Mouse (Mus musculus) natural killer cell, adult 2 months (primary cell): Measurements from ENCODE around the gene Htr7.

Source experiments
- DNase-seq, 2 experiments: peaks; one replicate each; pipeline ENCODE4 v3.0.0; 2022; ENCODE audit warnings: low spot score in 2 of 2

The Htr7 gene

DNA sequence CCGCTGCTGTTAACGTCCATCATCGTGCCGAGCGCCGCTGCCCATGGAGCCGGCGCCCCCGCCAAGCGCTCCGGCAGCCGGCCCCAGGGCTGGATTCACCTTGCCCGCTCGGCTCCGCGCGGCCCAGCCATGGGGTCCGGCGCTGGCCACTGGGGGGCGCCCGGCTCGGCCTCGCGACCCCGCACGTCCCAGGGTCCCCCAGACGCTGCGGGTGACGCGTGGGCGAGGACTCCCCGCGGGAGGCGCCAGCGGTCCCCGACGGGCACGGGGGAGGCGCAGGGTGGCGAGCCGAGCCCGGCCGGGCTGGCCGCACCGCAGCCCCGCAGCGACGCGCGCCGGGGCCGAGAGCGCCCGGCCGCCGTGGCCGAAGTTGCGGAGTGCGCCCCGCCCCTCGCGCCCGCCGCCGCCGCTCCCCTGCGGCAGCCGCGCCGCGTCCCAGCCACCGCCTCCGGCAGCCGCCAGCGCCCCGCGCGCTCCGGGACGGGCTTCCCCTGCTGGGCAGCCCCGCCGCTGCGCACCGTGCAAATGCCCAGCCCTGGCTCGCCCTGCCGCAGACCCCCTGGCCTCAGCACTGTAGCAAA lies at the start of gene Htr7:
TSS of gene Htr7 (minus strand) at position 277 of the 581 bp plus-strand sequence.
- no peak for DNase-seq

DNA sequence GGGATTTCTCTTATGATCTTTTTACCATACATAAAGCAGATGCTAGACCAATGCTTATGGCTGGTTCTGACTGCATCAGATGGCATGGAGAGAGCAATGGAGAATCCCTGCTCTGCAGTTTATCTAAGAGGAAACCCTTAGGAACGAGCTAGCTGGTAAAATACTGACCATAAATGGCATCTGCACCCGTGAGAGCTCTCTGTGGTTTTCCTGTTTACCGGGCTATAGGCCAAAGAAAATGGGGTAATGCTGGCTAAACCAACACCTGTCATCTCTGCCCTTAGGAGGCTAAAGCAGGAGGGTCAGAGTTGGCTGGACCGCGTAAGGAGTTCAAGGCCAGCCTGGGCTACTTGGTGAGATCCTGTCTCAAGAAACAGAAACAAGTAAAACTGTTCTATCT lies 46.6 kb upstream of the Htr7 start:
- no peak for DNase-seq

DNA sequence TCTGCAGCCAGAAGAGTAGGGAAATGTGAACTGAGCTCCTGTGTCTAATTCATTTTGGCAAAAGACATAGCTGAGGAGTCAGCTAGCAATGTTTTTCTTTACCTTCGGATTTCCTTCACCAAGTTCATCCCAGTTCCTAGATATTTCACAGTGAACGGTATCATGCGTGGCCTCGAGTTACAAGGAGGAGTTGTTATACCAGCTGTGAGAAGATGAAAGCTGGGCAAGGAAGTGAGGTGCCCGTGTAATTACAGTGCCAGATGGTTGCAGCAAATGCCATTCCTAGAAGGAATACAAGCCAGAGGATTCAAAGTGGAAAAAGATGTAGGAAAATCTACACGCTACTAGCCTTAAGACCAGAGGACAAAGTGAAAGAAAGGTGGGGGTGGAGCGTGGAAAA lies 41.6 kb upstream of the Htr7 start:
- no peak for DNase-seq

DNA sequence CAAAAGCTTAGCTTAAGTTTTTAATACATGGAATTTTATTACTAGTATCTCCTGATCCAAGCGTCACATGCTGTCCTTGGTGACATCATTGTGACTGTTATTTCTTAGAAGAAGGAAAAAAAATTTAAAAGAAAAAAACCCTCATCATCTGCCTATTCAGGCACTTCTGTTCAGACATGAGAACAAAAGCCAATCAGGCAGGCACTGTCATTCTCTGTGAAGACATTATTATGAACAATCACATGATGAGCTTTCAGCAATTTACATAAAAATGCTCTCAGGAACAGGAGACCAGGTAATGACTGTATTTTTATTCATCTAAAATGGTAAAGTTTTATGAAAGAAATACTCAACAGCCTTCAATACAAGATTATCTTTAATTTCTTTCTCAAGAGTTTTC lies 41.0 kb upstream of the Htr7 start:
- no peak for DNase-seq

DNA sequence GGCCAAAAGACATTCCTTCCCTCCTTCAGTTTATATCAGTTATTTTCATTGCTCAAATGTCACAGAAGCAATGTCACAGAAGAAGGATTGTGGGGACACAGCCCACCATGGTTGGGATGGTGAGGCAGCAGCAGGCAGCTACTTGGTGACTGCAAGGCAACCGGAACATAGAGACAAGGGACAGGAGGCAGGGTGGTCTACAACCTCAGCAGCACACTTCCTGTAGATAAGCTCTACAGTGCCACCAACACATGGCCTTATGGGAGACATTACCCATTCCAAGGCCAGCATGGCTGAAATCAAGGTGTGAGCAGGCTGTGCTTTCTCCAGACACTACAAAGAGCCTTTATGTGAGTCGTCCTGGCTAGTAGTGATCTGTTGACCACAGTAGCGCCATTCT lies 39.9 kb upstream of the Htr7 start:
- no peak for DNase-seq

DNA sequence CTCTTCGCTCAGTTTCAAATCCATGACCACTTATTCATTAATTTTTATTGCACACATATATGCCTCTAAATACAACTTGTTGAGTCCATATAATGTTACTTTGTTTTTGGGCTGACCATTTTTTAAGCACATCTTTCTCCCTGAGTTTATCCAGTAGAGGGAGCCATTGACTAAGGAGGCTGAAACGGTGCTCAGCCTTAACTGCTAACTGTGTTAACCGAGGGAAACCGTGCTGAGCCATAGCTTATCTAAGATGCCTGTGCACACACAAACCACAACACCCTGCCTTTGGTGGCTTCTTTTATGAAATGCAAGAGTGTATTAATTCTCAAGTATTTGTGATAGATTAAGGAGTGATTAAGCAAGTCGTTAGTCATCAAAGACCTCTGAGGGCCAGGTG lies 33.5 kb upstream of the Htr7 start:
- no peak for DNase-seq

DNA sequence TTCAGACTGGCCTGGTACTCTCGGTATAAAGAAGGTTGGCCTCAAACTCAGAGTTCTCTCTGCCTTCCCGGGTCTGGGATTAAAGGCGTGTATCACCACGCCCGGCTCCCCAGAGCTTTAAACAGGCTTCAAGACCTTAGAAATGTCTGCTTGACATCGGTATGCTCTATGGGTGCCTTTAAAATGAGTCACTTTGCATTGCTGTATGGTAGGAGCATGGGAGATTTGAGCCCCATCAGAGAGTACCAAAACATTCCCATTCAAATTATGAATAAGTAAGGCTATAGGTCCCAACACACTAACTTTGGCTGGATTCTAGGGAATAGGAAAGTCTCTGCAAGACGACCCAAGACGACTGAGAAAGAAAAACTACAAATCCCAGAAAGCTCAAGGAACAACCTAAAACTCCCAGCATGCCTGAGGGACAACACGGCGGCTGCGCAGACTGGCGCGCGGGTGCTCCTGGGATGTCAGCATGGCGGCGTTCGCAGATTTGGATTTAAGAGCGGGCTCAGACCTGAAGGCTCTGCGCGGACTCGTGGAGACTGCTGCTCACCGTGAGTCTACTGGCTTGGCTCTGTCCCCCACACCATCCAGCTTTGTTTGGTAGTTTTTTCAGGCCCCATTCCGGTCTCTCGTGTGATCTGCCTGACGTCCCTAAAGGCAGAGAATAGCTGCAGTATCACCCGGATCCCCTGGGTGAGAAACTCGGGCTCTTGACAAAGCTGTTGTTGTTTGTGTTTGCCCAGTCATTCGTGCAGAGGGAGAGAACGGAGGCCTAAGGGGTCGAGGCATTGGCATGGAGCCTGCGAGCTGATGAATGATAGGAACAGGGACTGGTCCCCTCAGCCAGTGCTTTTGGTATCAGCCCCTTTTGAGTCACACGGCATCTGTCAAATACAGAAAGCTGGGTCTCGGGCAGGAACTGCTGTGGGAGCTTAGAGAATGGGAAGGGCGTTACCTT lies 26.2 kb upstream of the Htr7 start, which contains the start of gene Rpp30:
TSS of gene Rpp30 (plus strand) at position 455 of the 964 bp plus-strand sequence.
- DNase-seq = peak; percentile 69 to 78

DNA sequence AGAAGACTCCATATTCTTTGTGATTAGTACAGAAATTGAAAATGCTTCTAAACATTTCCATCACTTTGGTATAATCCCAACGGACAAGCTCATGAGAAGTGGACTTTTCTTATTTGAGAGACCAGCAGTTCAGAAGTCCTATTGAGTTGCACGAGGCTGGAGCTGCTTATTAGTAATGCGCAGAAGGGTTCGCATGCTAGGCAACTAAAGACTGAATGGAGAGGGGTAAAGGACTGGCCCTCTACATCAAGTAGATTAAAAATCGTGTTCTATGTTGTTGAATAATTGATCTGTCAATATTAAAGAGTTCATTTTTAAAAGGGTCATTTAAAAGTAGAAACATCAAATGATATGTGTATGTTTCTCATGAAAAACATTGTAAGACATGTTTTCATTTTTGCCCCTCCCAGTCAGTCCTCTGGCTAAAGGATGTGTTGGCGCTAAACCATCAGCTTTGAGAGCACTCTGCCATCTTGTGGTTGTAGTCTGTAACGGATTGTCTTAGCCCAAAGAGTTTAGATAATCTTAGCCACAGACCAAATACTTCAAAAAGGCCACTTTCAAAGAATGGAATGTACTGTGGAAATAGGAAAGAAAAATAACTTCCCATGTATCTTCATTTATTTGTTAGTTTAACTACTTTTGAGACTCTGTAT lies 25.4 kb upstream of the Htr7 start:
- peak; percentile 23 to 41 for DNase-seq

DNA sequence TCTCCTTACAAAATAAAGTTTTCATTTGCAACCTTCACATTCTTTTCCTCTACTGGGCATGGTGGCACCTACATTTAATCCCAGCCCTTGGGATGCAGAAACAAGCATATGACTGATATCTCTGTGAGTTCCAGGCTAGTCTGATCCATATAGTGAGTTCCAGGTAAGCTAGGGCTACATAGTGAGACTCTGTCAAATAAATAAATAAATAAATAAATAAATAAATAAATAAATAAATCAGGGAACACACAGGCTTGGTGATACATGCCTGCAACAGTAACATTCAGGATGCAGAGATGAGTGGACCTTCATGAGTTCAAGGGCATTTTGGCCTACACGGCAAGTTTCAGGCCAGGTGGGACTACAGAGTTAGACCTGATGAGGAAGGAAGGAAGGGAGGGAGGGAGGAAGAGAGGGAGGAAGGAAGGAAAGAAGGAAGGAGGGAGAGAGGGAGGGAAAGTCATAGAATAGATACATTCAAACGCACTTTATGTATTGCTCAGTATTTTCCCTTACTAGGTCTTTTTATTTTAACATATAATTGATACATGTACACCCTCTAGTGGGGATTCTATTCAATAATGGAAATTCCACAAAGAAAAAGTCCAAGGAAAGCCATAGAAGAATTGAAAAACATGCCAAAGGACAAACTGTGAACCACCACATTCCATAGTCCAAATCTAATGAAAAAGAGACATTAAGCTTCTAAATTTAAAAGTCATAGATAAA lies 5.7 kb upstream of the Htr7 start:
- no peak for DNase-seq

DNA sequence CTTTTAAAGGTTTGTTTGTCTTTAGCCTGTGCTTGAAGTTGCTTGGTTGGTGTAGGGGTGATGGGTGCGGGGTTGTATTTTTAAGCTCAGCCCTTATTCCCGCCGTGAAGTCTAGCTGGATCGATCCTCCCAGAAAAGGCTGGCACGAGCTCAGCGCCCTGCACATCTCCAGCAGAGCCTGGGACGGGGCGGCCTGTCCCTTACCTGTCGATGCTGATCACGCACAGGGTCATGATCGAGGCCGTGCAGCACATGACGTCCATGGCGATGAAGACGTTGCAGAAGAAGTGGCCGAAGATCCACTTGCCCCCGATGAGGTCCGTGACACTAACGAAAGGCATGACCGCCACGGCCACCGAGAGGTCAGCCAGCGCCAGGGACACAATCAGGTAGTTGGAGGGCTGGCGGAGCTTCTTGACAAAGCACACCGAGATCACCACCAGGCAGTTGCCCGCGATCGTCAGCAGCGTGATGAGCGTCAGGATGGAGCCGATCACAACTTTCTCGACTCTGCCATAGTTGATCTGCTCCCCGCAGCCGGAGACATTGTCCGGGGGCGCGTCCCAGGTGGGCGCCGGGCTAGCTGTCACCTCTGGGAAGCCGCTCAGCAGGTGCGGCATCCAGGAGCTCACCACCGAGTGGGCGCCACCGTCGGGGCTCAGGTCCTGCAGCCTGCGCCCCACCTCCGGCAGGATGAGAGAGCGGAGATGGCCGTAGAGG lies 645 bp downstream of the Htr7 start:
- DNase-seq = no peak

DNA sequence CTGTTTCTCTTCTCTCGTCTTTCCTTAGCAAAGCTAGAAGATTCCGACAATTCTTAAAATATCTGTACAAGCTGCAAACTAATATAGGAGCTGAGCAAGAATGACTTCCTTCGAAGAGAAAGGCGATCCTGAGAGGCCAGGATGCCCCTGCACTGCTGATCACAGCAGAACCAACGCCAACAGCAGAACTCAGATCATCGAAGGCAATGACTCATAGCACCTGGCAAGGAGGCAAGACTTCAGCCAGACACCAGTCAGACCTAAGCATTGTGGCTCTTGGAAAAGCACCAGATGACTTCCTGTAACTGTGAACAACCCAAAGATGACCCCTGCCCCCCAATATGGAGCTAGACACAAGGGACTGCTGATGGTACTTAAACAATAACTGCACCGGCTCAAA lies 11.3 kb downstream of the Htr7 start:
- DNase-seq = no peak

DNA sequence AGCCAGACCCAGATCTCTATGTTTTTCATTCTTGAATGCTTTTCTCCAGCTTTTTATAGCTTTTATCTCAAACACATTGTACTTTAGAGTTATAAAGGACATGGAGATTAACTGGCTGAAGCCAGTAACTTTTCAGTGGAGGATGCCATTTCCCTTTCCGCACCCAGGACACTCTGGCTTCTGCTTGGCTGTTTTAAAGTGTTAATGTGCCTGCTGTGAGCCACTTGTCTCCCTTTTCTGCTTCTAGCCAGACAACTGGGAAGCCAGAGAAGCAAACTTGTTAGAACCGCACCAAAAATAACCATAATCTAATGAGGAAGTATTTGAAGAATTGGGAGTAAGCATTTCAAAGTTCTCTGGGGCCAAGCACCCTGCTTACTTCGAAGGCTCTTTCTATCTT lies 42.5 kb downstream of the Htr7 start:
- DNase-seq = no peak

DNA sequence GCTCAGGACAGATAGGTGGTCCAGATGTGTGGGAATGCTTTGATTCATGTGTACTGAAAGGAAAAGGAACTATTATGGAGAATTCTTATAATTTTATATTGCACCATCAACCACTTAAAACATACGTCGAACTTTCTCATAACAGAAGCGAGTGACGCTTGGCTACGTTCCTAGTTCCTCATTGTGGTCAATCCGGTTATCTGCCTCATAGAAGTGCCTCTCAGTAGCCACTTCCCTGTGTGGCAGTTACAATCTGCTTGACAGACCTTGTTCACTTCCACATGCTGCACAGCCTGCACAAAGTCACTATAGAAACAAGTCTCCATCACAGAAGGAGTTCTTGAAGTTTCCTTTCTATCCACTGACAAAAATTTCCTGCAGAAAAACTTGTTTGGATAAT lies 51.0 kb downstream of the Htr7 start:
- DNase-seq = peak in 1 of 2 experiments; percentile 56

DNA sequence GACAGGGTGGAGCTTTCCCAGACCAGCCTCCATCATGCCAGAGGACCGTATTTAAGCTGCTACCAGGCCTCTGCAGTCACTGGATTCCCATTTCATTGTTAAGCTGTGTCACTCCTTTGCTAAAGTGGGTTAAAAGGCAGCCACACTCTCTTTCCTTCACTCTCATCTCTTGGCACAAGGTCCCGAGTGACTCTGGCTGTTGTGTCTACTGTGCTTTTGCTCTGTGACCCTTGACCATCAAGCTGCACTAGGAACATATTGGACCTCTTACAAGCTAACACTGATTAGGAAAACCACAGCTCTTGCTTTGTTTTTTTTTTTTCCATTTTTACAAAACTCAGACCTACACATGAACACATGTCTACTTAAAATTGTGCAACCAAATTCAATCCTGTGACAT lies 52.3 kb downstream of the Htr7 start:
- no peak for DNase-seq

DNA sequence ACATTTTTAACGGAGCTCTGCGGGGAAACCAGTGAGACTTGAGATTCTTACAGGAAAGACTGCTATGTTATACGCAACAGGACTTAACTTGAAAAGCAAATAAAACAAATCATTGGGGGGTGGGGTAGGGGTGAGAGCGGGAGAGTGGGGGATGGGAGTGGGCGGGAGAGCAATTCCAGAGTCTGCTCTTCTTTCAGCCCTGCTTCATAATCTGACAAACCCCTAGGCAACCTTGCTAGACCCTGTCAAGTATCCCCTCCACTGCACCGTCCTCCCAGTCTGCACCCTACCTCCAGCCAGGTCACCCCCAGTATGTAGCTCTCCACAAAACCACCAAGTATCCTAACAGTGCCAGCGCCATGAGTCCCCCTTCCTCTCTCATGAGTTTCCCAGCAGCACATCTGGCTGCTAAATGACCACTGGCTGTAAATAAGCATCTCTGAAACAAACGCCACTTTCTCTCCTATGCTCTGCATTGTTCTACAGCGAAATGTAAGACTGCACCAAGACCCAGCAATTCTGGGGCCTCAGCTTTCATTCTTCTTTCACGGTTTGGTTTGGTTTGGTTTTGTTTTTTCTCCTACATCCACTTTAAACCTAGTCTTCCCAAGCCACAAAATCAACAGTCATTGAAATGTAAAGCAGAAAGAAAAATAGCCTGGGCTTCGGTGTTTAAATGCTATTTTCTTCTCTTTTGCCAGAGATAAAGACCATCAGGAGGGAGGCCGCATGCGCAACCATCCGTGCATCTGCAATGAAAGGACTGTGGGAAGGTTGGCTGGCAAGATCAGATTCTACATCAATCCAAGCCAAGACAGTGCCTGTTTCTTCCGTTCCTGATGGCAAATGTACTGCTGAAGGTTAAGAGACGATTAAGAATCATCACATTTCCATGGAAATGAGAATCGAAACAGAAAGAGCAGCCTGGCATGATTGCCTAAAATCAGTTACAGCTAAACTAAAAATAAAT lies 54.5 kb downstream of the Htr7 start:
- no peak for DNase-seq

DNA sequence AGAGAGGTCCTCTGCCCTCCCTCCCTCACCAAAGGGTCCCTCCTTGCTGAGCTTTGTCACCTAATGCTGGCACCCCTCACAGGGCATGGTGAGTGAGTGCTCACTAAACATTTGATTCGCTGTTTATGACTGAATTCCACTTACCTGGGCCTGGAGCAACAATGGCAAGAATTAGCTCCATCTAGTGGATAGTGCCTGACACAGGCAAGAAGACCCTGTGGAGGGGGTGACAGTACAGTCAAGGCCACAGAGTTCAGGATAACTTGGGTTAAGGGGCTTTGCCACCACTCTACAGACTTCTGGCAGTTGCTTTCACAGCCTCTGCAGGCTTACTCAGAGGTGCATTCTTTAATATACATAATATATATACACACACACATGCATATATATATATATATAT lies 55.8 kb downstream of the Htr7 start:
- DNase-seq = no peak

DNA sequence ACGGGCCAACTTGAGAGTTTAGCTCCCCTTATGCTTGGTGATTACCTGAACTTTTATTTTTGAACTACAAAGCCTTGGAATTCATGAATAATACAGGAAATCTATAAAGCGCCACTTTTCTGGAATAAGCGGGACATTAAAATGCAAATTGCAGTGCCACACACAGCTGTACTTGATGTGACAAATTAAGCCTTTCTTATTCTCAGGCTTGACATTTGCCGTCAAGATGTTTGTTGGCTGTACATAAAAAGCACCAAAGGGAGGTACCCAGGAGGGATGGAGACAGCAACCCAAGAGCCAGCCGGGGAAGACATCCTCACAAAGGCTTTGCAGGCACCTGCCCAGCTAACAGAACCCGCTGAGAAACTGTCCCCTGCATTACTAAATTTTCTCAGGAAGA lies 56.4 kb downstream of the Htr7 start:
- DNase-seq = no peak

DNA sequence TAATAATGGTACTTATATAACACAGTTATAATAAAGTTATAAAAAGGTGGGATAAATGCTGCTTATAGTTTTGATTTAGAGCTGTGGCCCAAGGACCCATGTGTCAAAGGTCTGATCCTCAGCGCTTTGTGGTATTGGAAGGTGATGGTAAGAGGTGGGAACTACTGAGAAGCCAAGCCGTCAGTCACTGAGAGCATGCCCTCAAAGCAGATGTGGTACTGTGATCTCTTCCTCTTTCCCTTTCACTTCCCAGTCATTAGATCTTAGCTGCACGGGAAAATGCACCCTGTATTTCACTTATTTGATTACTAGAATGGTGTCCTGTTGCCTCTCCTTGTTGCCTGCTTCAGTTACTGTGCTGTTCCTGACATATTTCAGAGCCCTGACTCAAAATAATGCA lies 59.9 kb downstream of the Htr7 start:
- DNase-seq = no peak

DNA sequence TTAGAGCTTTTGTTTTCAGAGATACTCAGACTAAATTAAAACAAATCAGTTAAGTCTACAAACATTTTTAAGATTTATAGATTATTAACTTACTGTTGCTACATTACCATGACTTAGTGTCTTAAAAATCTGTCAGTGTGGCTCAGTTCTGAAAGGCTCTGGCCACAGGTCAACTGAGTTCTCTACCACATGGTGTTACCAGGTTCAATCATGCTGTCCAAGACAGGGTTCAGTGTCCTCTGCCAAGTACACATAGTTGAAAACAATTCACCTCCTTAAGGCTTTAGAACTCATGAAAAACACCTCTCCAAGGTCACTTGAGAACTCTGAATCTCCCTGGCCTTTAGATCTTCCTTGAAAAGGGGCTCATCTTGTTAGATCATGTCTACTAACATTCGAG lies 69.8 kb downstream of the Htr7 start:
- no peak for DNase-seq

DNA sequence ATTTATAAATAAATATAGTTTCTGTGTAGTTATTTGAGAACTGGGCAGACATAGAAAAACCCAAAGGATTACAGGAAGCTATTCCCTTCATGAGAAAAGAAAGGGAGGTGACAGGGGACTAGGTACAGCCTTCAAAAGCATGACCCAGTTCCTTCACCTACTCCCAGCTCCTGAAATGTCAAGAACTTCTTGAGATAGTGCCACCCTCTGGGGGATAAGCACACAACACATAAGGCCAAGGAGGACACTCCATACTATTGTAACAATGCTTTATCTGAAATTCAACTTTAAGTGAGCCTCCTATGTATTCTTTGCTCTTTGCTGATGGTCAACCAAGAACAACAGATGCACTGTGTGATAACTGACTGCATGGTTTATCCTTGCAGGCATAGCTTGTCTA lies 82.6 kb downstream of the Htr7 start:
- DNase-seq = no peak
